Mouse (Mus musculus): Measurements from ENCODE around the gene Kif6. TPM values are rescaled to one million over a fixed set of nuclear protein-coding genes. Genes with fewer than 3 reads are reported as not detected.

Kif6 gene
- polyA plus RNA-seq (2012; rRNA removed; ENCODE audit: low replicate concordance): 0.19 and 0.58 TPM in 2 replicates

GRCm38 (mm10) chr17:49614577-49615235 lies at the start of gene Kif6:
Gene Kif6 (plus strand): TSS chr17:49615136.

Other genes starting within 250 kb of the Kif6 start
- gene Mocs1, start 186.8 kb upstream of the Kif6 start, polyA plus RNA-seq (2012; rRNA removed; ENCODE audit: low replicate concordance): 46.9 and 77.4 TPM in 2 replicates
- 8.6 and 15.3 TPM in 2 replicates for gene Daam2, start 50.8 kb upstream of the Kif6 start, polyA plus RNA-seq (2012; rRNA removed; ENCODE audit: low replicate concordance)